Mouse (Mus musculus): Measurements from ENCODE around the gene Slc16a12. TPM values are rescaled to one million over a fixed set of nuclear protein-coding genes. Genes with fewer than 3 reads are reported as not detected.

The Slc16a12 gene
- polyA plus RNA-seq, 2 experiments = 4.8 to 9.7 TPM

GRCm38 (mm10) chr19:34724598-34724997 lies 22.5 kb downstream of the Slc16a12 start:
- Histone ChIP-seq H3K4me3 (ENCODE audit: insufficient read depth in 1 of 2, low read depth in 2 of 2, low read length in 2 of 2) (no peak overlapping the region), H3K4me1 (replicated peaks; ENCODE audit: control insufficient read depth in 2 of 2, insufficient read depth in 2 of 2, low read length in 1 of 2) (peaks cover 0 to 2% of the 10 kb centered on the region in 2 experiments; a peak in 1 of 4 replicates), H3K9me3 (ENCODE audit: control insufficient read depth, low read length) (no peaks in the 10 kb centered on the region), H3K36me3 (replicated peaks; ENCODE audit: control insufficient read depth, insufficient read depth, low read depth) (no peaks in the 10 kb centered on the region), H3K4me2 (ENCODE audit: low read depth) (no peak overlapping the region), H3K9ac (replicated peaks) (no peak overlapping the region), H3K27me3 (ENCODE audit: control insufficient read depth, insufficient read depth, low read length) (no peaks in the 10 kb centered on the region), H3K27ac (no peak overlapping the region)
- DNase-seq (ENCODE audit: low read depth in 3 of 3, low spot score in 3 of 3) = no peak
- 74% methylated on average over 4 of the region's 4 CpGs for WGBS (ENCODE audit: insufficient replicate concordance)
- no peak for TF ChIP-seq CTCF (IDR thresholded peaks at IDR 0.05; ENCODE audit: low read depth)
- no peak for TF ChIP-seq EP300 (IDR thresholded peaks at IDR 0.05; ENCODE audit: low read depth)
- no peak for ATAC-seq (ENCODE audit: insufficient read depth)

- no peak overlapping the region for H3K9ac ChIP-seq (replicated peaks)
- TF ChIP-seq CTCF (IDR thresholded peaks at IDR 0.05; ENCODE audit: low read depth) = no peak
- no peak for TF ChIP-seq EP300 (IDR thresholded peaks at IDR 0.05; ENCODE audit: low read depth)
- ATAC-seq (ENCODE audit: insufficient read depth) (no peak), DNase-seq (ENCODE audit: low read depth in 3 of 3, low spot score in 3 of 3) (no peak)
- 70% methylated on average over 3 of the region's 3 CpGs for WGBS (ENCODE audit: insufficient replicate concordance)
- no peaks in the 10 kb centered on the region for H3K9me3 ChIP-seq (ENCODE audit: control insufficient read depth, low read length)
- H3K27me3 ChIP-seq (ENCODE audit: control insufficient read depth, insufficient read depth, low read length) = no peaks in the 10 kb centered on the region
- no peaks in the 10 kb centered on the region for H3K36me3 ChIP-seq (replicated peaks; ENCODE audit: control insufficient read depth, insufficient read depth, low read depth)
- no peak overlapping the region for H3K4me2 ChIP-seq (ENCODE audit: low read depth)
- peaks cover 0 to 2% of the 10 kb centered on the region in 2 experiments; a peak in 1 of 4 replicates for H3K4me1 ChIP-seq (replicated peaks; ENCODE audit: control insufficient read depth in 2 of 2, insufficient read depth in 2 of 2, low read length in 1 of 2)
- H3K27ac ChIP-seq = no peak overlapping the region
- H3K4me3 ChIP-seq (ENCODE audit: insufficient read depth in 1 of 2, low read depth in 2 of 2, low read length in 2 of 2) = no peak overlapping the region
Observed at GRCm38 (mm10) chr19:34722541-34722940, 24.5 kb downstream of the Slc16a12 start.

- ATAC-seq (ENCODE audit: insufficient read depth) (no peak), DNase-seq (ENCODE audit: low read depth in 3 of 3, low spot score in 3 of 3) (no peak)
- Histone ChIP-seq H3K27ac (no peak overlapping the region), H3K4me1 (replicated peaks; ENCODE audit: control insufficient read depth in 2 of 2, insufficient read depth in 2 of 2, low read length in 1 of 2) (no peaks in the 10 kb centered on the region; a peak in 1 of 4 replicates), H3K4me2 (ENCODE audit: low read depth) (no peak overlapping the region), H3K9ac (replicated peaks) (no peak overlapping the region), H3K27me3 (ENCODE audit: control insufficient read depth, insufficient read depth, low read length) (no peaks in the 10 kb centered on the region), H3K36me3 (replicated peaks; ENCODE audit: control insufficient read depth, insufficient read depth, low read depth) (no peaks in the 10 kb centered on the region), H3K9me3 (ENCODE audit: control insufficient read depth, low read length) (no peaks in the 10 kb centered on the region), H3K4me3 (ENCODE audit: insufficient read depth in 1 of 2, low read depth in 2 of 2, low read length in 2 of 2) (no peak overlapping the region)
- no peak for TF ChIP-seq CTCF (IDR thresholded peaks at IDR 0.05; ENCODE audit: low read depth)
- TF ChIP-seq EP300 (IDR thresholded peaks at IDR 0.05; ENCODE audit: low read depth) = no peak
Observed at GRCm38 (mm10) chr19:34720130-34720529, 27.0 kb downstream of the Slc16a12 start.

GRCm38 (mm10) chr19:34718963-34719362 lies 28.1 kb downstream of the Slc16a12 start:
- no peak for ATAC-seq (ENCODE audit: insufficient read depth)
- H3K27me3 ChIP-seq (ENCODE audit: control insufficient read depth, insufficient read depth, low read length) = no peaks in the 10 kb centered on the region
- DNase-seq (ENCODE audit: low read depth in 3 of 3, low spot score in 3 of 3) = no peak
- no peaks in the 10 kb centered on the region for H3K9me3 ChIP-seq (ENCODE audit: control insufficient read depth, low read length)
- no peak overlapping the region for H3K9ac ChIP-seq (replicated peaks)
- TF ChIP-seq EP300 (IDR thresholded peaks at IDR 0.05; ENCODE audit: low read depth) (no peak), CTCF (IDR thresholded peaks at IDR 0.05; ENCODE audit: low read depth) (no peak)
- no peaks in the 10 kb centered on the region for H3K36me3 ChIP-seq (replicated peaks; ENCODE audit: control insufficient read depth, insufficient read depth, low read depth)
- WGBS (ENCODE audit: insufficient replicate concordance) = 46% methylated on average over 5 of the region's 5 CpGs
- no peaks in the 10 kb centered on the region; a peak in 1 of 4 replicates for H3K4me1 ChIP-seq (replicated peaks; ENCODE audit: control insufficient read depth in 2 of 2, insufficient read depth in 2 of 2, low read length in 1 of 2)
- no peak overlapping the region for H3K27ac ChIP-seq
- no peak overlapping the region for H3K4me2 ChIP-seq (ENCODE audit: low read depth)
- H3K4me3 ChIP-seq (ENCODE audit: insufficient read depth in 1 of 2, low read depth in 2 of 2, low read length in 2 of 2) = no peak overlapping the region

- H3K9ac ChIP-seq (replicated peaks) = no peak overlapping the region
- H3K4me2 ChIP-seq (ENCODE audit: low read depth) = no peak overlapping the region
- no peak for DNase-seq (ENCODE audit: low read depth in 3 of 3, low spot score in 3 of 3)
- H3K9me3 ChIP-seq (ENCODE audit: control insufficient read depth, low read length) = no peaks in the 10 kb centered on the region
- TF ChIP-seq EP300 (IDR thresholded peaks at IDR 0.05; ENCODE audit: low read depth) (no peak), CTCF (IDR thresholded peaks at IDR 0.05; ENCODE audit: low read depth) (no peak)
- H3K27me3 ChIP-seq (ENCODE audit: control insufficient read depth, insufficient read depth, low read length) = no peaks in the 10 kb centered on the region
- H3K4me1 ChIP-seq (replicated peaks; ENCODE audit: control insufficient read depth in 2 of 2, insufficient read depth in 2 of 2, low read length in 1 of 2) = no peaks in the 10 kb centered on the region; a peak in 1 of 4 replicates
- ATAC-seq (ENCODE audit: insufficient read depth) = no peak
- no peak overlapping the region for H3K27ac ChIP-seq
- no peaks in the 10 kb centered on the region for H3K36me3 ChIP-seq (replicated peaks; ENCODE audit: control insufficient read depth, insufficient read depth, low read depth)
- no peak overlapping the region for H3K4me3 ChIP-seq (ENCODE audit: insufficient read depth in 1 of 2, low read depth in 2 of 2, low read length in 2 of 2)
- 40% methylated on average over 2 of the region's 2 CpGs for WGBS (ENCODE audit: insufficient replicate concordance)
Observed at GRCm38 (mm10) chr19:34718478-34718877, 28.6 kb downstream of the Slc16a12 start.
